Mouse (Mus musculus) neural tube, embryonic 15.5 days (tissue): Measurements from ENCODE around the gene Vps26a. TPM values are rescaled to one million over a fixed set of nuclear protein-coding genes. Genes with fewer than 3 reads are reported as not detected.

Source experiments
- ATAC-seq: fragments of 200-750 bp; cut with Nextera tagmentation; 2 replicates; pipeline ENCODE4 v1.8.0; 2017; ENCODE audit warnings: mild to moderate bottlenecking, moderate TSS enrichment, moderate library complexity; ENCODE audit not compliant: low FRiP score
- H3K27ac ChIP-seq: fragments of 300-500 bp; sonication (generic); replicated peaks from 2 replicates; pipeline ENCODE4 v1.5.1; 2015; ENCODE audit warnings: mild to moderate bottlenecking, inconsistent platforms
- H3K27me3 ChIP-seq: fragments of 300-500 bp; sonication (generic); replicated peaks from 2 replicates; pipeline ENCODE4 v1.6.1; 2015; ENCODE audit warnings: inconsistent platforms
- H3K36me3 ChIP-seq: fragments of 300-500 bp; sonication (generic); 2 replicates; pipeline ENCODE4 v1.6.1; 2015; ENCODE audit warnings: inconsistent platforms
- H3K4me1 ChIP-seq: fragments of 300-500 bp; sonication (generic); 2 replicates; pipeline ENCODE4 v1.6.1; 2015; ENCODE audit warnings: inconsistent platforms
- H3K4me2 ChIP-seq: fragments of 300-500 bp; sonication (generic); 2 replicates; pipeline ENCODE4 v1.6.1; 2015; ENCODE audit warnings: inconsistent platforms, mild to moderate bottlenecking, moderate library complexity
- H3K4me3 ChIP-seq: fragments of 300-500 bp; sonication (generic); replicated peaks from 2 replicates; pipeline ENCODE4 v1.5.1; 2015; ENCODE audit warnings: mild to moderate bottlenecking, inconsistent platforms
- H3K9ac ChIP-seq: fragments of 300-500 bp; sonication (generic); replicated peaks from 2 replicates; pipeline ENCODE4 v1.6.1; 2015; ENCODE audit warnings: mild to moderate bottlenecking, inconsistent platforms
- H3K9me3 ChIP-seq: fragments of 300-500 bp; sonication (generic); replicated peaks from 2 replicates; pipeline ENCODE4 v1.6.1; 2016; ENCODE audit warnings: inconsistent platforms
- WGBS: fragments of 180-500 bp; shearing (Covaris S2); methylation state at CpG from one replicate; pipeline ENCODE4 v1.1.7; 2015; ENCODE audit warnings: mixed read lengths; 5-methylcytosine and 5-hydroxymethylcytosine counted together
- polyA plus RNA-seq: library from polyadenylated mRNA; unstranded; fragments of >200 nt; fragmentation: Nextera tagmentation; extraction: Ambion mirVana; gene quantifications from 2 replicates; pipeline ENCODE4 v1.2.1, GENCODE M21; 2015

Gene Vps26a
- polyA plus RNA-seq, 1 experiment from 2014 or later = 56.4 TPM

DNA sequence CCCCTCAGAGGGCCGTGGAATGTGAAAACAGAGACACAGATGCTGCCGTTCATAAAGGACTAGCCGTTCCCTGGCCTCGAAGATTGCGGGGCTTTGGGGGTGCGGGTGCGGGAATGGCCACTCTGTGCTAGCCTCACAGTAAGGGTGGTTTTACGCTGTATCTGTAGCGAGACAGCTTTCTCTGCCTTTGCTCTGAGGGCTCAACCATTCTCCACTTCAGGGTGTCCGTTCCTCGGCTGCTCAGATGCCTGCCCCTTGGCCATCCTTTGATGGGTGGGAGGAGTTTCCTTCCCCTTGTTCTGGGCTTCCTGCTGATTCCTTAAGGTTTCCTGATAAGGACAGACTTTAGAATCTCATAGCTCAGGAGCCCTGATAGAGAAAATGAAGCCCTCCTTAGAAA lies 21.9 kb upstream of the Vps26a start:
- Histone ChIP-seq H3K4me3 (peak overlapping the region; percentile 28), H3K9me3 (no peaks in the 10 kb centered on the region), H3K4me2 (peak overlapping the region; percentile 57), H3K27me3 (peaks cover 15% of the 10 kb centered on the region), H3K36me3 (no peaks in the 10 kb centered on the region), H3K4me1 (peaks cover 5% of the 10 kb centered on the region; the same call in 1 of the 2 replicates), H3K27ac (no peak overlapping the region), H3K9ac (no peak overlapping the region)
- no peak for ATAC-seq
- WGBS = 10% methylated on average over 11 of the region's 11 CpGs

DNA sequence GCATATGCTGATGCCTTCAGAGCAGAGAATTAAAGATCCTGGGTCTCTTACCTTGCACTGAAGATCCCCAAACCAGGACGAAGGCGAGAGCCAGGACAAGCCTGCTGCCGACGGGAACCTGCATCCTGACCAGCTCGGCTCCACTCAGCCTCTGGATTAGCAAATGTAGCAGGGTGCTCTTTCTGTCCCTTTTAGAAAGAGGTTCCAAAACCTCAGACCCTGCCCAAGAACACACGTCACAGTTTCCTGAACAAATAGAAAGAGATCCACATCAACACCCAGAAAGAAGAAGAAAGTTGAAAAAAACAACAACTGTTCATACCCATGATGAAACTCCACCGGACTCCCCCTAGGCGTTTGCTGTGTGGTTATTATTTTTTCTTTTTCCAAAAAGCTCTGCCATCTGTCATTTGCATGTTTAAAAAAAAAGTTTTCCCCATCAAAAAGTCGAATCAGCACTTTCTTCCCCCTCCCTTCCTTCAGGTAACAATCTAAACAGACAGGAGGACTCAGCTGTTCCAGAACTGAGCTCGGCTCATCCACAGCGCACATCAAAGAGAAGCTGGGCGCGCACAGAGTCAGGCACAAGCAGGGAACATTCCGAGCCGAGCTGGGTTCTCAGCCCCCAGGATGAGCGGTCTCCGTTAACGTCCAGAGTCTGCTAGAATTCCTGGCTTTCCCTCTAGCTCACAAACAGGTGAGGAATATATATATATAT lies 21.1 kb upstream of the Vps26a start:
- ATAC-seq = no peak
- H3K27ac ChIP-seq = no peak overlapping the region

DNA sequence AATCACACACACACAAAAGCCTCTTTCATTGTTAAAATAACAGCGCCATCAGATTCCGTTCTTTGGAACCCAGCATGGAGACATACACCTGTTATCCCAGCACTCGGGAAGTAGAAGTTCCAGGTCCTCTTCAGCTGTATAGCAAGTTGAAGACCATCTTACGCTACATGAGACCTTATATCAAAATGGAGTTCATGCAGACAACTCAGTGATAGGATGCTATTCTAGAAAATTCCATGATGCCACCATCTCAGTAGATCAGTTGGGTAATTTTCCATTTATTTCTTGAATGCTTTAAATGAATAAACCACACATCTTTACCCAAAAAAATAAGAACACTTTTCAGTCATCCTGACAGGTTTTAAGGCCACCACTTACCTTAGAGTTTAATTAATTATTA lies 20.5 kb upstream of the Vps26a start:
- H3K4me3 ChIP-seq = no peak overlapping the region
- H3K4me1 ChIP-seq = peaks cover 5% of the 10 kb centered on the region; the same call in 1 of the 2 replicates
- no peak for ATAC-seq
- H3K9ac ChIP-seq = no peak overlapping the region
- no peaks in the 10 kb centered on the region for H3K36me3 ChIP-seq
- 91% methylated on average over 4 of the region's 4 CpGs for WGBS
- H3K4me2 ChIP-seq = no peak overlapping the region
- H3K27ac ChIP-seq = no peak overlapping the region
- H3K9me3 ChIP-seq = no peaks in the 10 kb centered on the region
- H3K27me3 ChIP-seq = peaks cover 15% of the 10 kb centered on the region

More for the DNA sequence above, 21.1 kb upstream of the Vps26a start:
- Histone ChIP-seq H3K36me3 (no peaks in the 10 kb centered on the region), H3K27me3 (peaks cover 15% of the 10 kb centered on the region), H3K4me3 (peak overlapping the region; percentile 28), H3K4me1 (peaks cover 5% of the 10 kb centered on the region; the same call in 1 of the 2 replicates), H3K9me3 (no peaks in the 10 kb centered on the region), H3K9ac (no peak overlapping the region), H3K4me2 (peak overlapping the region; percentile 57)
- 19% methylated on average over 18 of the region's 18 CpGs for WGBS

DNA sequence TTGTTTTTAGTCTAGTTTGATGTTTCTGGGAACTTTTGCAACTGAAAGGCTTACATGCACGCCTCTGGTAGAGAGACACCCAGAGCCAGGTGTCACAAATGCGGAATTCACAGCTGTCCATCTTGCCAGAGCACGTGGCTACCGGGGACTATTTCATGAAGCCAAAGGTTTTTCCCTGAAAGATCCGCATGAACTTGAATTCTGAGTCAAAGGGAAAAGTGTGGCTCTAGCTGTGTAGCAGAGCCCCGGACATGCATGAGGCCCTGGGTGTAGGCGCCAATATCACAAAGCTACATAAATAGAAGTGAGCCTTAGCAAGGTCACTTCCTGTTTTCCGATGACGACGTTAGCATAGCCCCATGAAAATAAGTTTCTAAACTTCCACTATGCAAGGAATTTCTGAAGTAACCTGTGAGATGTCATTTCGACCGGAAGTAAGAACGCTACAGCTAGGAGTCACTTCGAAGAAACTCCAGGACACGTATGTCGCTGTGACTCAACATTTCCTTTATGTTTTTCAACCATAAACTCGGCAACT lies 19.5 kb upstream of the Vps26a start:
- ATAC-seq = no peak
- H3K27ac ChIP-seq = no peak overlapping the region
- H3K27me3 ChIP-seq = peaks cover 15% of the 10 kb centered on the region
- no peaks in the 10 kb centered on the region for H3K36me3 ChIP-seq
- no peaks in the 10 kb centered on the region for H3K9me3 ChIP-seq
- no peak overlapping the region for H3K4me3 ChIP-seq
- H3K9ac ChIP-seq = no peak overlapping the region
- WGBS = 86% methylated on average over 17 of the region's 17 CpGs
- H3K4me1 ChIP-seq = peaks cover 5% of the 10 kb centered on the region; the same call in 1 of the 2 replicates
- no peak overlapping the region for H3K4me2 ChIP-seq

DNA sequence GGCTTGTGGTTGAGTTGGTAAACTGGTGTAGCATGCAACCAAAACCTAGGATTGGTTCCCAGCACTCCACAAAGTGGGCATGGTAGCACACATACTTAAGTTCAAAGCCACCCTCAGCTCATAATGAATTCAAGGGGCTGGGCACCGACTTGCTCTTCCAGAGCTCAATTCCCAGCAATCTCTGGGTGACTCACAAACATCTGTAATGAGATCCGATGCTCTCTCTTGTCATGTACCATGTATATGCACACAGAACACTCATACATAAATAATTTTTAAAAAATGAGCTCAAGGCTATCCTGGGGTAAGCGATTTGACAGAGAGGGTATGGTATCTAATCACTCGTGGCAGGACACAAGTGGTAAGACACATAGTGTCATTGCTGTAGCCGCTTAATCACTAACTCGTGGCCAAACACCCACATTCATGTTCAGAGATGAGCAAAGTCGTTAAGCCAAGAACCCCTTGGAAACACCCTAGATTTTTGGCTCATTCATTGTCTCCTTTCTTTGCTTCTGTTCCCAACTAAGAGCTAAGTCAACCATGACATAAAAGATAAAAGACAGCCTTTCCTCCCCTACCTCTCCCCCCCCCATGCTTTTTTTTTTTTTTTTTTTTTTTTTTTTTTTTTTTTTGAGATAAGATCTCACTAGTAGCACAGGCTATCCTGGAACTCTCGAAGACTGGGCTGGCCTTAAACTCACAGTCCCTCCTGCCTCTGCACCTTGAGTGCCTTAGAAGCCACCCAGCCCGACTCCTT lies 18.8 kb upstream of the Vps26a start:
- Histone ChIP-seq H3K27ac (no peak overlapping the region), H3K9ac (no peak overlapping the region), H3K4me3 (no peak overlapping the region), H3K27me3 (peaks cover 15% of the 10 kb centered on the region), H3K4me2 (no peak overlapping the region), H3K9me3 (no peaks in the 10 kb centered on the region), H3K4me1 (peaks cover 5% of the 10 kb centered on the region; the same call in 1 of the 2 replicates), H3K36me3 (no peaks in the 10 kb centered on the region)
- 85% methylated on average over 9 of the region's 9 CpGs for WGBS
- ATAC-seq = no peak

DNA sequence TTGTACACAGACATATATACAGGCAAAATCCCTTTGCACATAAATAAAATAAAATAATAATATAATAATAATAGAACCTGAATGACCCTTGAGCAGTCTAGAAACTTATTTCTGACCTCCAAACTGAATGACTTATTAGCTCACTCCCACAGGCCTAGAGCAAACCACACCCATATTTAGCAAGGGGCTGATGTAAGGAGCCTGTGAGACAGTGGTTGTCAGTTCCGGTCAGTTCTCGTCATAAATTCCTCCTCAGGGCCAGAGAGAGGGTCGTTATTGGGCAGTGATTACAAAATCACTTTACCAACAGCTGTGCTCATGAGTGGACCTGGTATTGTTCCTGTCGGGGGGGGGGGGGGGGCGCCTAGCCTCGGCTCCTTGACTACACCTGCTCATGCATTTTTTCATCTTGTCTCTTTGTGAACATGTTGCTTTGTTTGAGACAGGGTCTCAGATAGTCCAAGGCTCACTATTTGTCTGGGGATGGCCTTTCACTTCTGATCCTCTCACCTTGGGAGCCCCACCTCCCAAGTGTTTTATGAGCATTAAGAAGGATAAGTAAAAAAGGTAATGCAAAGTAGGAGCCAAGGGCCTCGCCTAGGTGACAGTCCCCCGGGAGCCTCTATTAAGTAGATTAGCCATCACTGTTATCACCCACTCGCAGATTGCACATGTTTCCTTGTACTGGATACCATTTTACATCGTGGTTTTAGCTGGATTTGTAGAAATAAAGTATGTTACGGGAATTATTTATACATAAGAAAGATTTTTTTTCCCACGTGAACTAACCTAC lies 17.4 kb upstream of the Vps26a start:
- peaks cover 12% of the 10 kb centered on the region for H3K27me3 ChIP-seq
- H3K4me2 ChIP-seq = no peak overlapping the region
- no peak for ATAC-seq
- H3K4me1 ChIP-seq = peaks cover 5% of the 10 kb centered on the region; the same call in 1 of the 2 replicates
- no peaks in the 10 kb centered on the region for H3K9me3 ChIP-seq
- no peak overlapping the region for H3K4me3 ChIP-seq
- H3K27ac ChIP-seq = no peak overlapping the region
- no peaks in the 10 kb centered on the region for H3K36me3 ChIP-seq
- 64% methylated on average over 12 of the region's 12 CpGs for WGBS
- no peak overlapping the region for H3K9ac ChIP-seq

DNA sequence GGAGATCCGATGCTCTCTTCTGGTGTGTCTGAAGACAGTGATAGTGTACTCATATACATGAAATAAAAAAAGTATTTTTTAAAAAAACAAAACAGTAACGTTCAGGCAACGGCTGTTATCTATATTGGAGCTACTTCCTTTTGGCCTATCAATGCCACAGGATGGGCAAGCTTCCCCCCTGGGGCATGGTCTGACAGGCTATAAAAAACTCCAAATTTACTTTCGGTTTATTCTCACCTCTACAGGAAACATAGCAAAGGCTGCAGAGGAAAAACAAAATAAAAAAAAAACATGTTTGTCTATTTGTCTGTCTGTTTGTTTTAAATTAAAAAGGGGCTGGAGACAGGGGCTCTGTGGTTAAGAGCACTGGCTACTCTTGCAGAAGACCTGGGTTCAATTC lies 16.7 kb upstream of the Vps26a start:
- 78% methylated on average over 4 of the region's 4 CpGs for WGBS
- peaks cover 6% of the 10 kb centered on the region; the same call in 1 of the 2 replicates for H3K27me3 ChIP-seq
- H3K4me2 ChIP-seq = no peak overlapping the region

DNA sequence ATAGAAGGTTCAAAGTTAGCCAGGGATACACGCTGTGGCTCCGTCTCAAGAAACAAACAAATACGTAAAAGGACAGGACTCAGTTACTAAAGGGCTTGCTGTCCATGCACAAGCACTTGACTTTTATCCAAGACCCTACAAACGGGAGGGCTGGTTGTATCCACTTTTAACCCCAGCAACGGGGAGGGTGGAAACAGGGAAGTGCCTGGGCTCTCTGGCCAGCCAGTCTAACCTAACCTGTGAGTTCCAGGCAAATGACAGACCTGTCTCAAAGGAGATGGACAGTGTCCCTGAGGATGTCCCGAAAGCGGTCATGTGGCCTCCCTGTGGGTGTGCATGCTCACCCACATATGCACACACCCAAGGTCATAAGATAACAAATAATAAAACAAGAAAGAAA lies 15.3 kb upstream of the Vps26a start:
- Histone ChIP-seq H3K9ac (no peak overlapping the region), H3K9me3 (no peaks in the 10 kb centered on the region), H3K36me3 (no peaks in the 10 kb centered on the region), H3K4me1 (no peaks in the 10 kb centered on the region), H3K4me3 (no peak overlapping the region), H3K27me3 (0 out of 2 replicates have a peak, but pooled peaks cover 3% of the 10 kb centered on the region), H3K27ac (no peak overlapping the region), H3K4me2 (no peak overlapping the region)
- ATAC-seq = no peak
- 82% methylated on average over 7 of the region's 7 CpGs for WGBS

More for the DNA sequence above, 16.7 kb upstream of the Vps26a start:
- no peak for ATAC-seq
- Histone ChIP-seq H3K9me3 (no peaks in the 10 kb centered on the region), H3K4me1 (peaks cover 2% of the 10 kb centered on the region; the same call in 1 of the 2 replicates), H3K4me3 (no peak overlapping the region), H3K27ac (no peak overlapping the region), H3K9ac (no peak overlapping the region), H3K36me3 (no peaks in the 10 kb centered on the region)

DNA sequence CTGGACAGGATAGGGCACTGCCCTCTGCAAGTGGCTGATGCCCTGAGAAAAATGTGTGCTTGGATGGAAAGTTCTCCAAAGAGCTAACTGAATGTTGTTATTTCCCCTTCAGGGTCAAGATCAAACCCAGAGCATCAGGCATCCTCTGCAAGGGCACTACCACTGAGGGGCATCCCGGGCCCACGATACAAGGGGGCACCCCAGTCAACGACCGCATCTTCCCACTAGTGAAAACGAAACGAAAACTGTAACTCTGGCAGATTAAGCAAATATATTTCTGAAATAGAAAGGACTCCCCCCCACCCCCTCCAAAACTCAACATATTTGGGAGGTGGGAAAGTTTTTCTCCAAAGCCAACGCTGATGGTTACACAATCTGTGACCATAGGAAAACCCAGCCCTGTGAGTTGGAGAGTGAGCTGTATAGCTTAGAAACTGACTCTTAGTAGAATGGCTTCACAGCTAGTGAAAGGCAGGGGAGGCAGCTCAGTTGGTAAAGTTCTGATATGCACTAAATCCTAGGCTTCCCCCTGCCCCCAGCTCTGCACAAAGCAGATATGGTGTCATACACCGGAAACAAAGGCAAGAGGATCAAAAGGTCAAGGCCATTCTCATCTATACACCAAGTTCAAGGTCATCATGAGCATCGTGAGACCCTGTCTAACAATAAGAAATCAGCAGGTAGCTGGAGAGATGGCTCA lies 14.5 kb upstream of the Vps26a start:
- Histone ChIP-seq H3K4me2 (no peak overlapping the region), H3K27ac (no peak overlapping the region), H3K36me3 (no peaks in the 10 kb centered on the region), H3K4me3 (no peak overlapping the region), H3K27me3 (0 out of 2 replicates have a peak, but pooled peaks cover 2% of the 10 kb centered on the region), H3K4me1 (no peaks in the 10 kb centered on the region), H3K9ac (no peak overlapping the region), H3K9me3 (no peaks in the 10 kb centered on the region)
- no peak for ATAC-seq
- 91% methylated on average over 9 of the region's 9 CpGs for WGBS

DNA sequence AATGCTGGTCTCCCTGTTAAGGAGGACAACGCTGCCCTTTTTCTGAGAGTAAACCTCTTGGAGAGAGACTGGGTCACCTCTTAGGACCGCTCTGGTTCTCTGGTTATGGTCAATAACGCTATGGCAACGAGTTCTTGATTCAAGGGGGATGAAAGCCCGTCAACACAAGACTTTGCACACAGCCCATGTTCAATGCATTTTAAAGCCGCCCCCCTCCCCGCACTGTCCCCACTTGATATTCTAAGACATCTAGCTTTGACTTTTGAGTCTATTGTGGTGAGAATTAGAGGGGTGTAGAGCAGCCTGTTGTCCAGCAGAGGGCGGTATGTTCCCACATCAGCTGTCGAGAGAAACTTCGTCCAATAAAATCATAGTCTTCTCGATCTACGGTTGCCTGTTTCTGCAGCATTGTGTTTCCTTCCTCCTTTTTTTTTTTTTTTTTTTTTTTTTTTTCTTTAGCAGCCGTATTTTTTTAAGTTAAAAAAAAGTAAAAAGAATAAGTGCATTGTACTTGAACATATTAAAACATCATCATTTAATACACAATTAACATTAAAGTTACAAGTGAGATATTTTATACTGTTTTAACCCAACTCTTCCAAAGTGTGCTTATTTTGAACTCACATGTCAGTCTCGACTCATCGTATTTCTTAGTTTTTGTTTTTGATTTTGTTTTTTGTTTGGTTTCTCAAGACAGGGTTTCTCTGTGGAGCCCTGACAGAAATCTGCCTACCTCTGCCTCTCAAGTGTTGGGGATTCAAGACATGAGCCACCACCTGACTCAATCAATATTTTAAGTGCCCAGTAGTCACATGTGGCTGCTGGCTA lies 13.7 kb upstream of the Vps26a start:
- Histone ChIP-seq H3K27me3 (no peaks in the 10 kb centered on the region), H3K9ac (0 out of 2 replicates have a peak overlapping the region, but pooled peaks have one; percentile 1), H3K4me1 (no peaks in the 10 kb centered on the region), H3K9me3 (no peaks in the 10 kb centered on the region), H3K36me3 (no peaks in the 10 kb centered on the region), H3K4me2 (peak overlapping the region; percentile 45), H3K4me3 (no peak overlapping the region), H3K27ac (no peak overlapping the region)
- WGBS = 29% methylated on average over 15 of the region's 15 CpGs
- ATAC-seq = peak; percentile 73
